Mouse (Mus musculus) brain, embryonic 14.5 days (tissue): ENCODE measurements around the gene Gm49358.

ENCODE experiments used
- CTCF ChIP-seq: fragments of 200-500 bp; IDR thresholded peaks from 2 replicates; pipeline ENCODE4 v1.5.1; 2012; ENCODE audit warnings: inconsistent platforms, mild to moderate bottlenecking, moderate library complexity, borderline replicate concordance; ENCODE audit not compliant: insufficient read depth, insufficient read length; ENCODE audit errors: extremely low read depth
- POLR2A ChIP-seq: fragments of 200-500 bp; IDR thresholded peaks from 2 replicates; pipeline ENCODE4 v1.6.1; 2012; ENCODE audit warnings: mild to moderate bottlenecking, inconsistent platforms, borderline replicate concordance; ENCODE audit not compliant: poor library complexity, insufficient read depth, insufficient read length, severe bottlenecking; ENCODE audit errors: extremely low read depth

GRCm38 (mm10) chr10:86824093-86824492 lies 60.3 kb downstream of the Gm49358 start:
- TF ChIP-seq CTCF = peak; percentile 33; the same call in 1 of the 2 replicates
- no peak for TF ChIP-seq POLR2A
